Mouse (Mus musculus): ENCODE measurements around the gene Olfr1495. TPM values are rescaled to one million over a fixed set of nuclear protein-coding genes. Genes with fewer than 3 reads are reported as not detected.

Gene Olfr1495
- polyA plus RNA-seq, 1 experiment from 2014 or later = not detected

Other genes with a start within 250 kb of the Olfr1495 start
- not detected in 2 replicates for gene Olfr1480, start 236.7 kb upstream of the Olfr1495 start, polyA plus RNA-seq (2015; fragmentation: Nextera tagmentation; extraction: Ambion mirVana)
- gene Olfr1484, start 181.1 kb upstream of the Olfr1495 start, polyA plus RNA-seq (2015; fragmentation: Nextera tagmentation; extraction: Ambion mirVana) = not detected in 2 replicates
- gene Olfr1487, start 147.2 kb upstream of the Olfr1495 start, polyA plus RNA-seq (2015; fragmentation: Nextera tagmentation; extraction: Ambion mirVana) = not detected in 2 replicates
- not detected in 2 replicates for gene Olfr1489, start 133.0 kb upstream of the Olfr1495 start, polyA plus RNA-seq (2015; fragmentation: Nextera tagmentation; extraction: Ambion mirVana)
- not detected in 2 replicates for gene Olfr1490, start 113.5 kb upstream of the Olfr1495 start, polyA plus RNA-seq (2015; fragmentation: Nextera tagmentation; extraction: Ambion mirVana)
- gene Olfr1491, start 67.3 kb upstream of the Olfr1495 start, polyA plus RNA-seq (2015; fragmentation: Nextera tagmentation; extraction: Ambion mirVana) = not detected in 2 replicates
- gene Olfr1493-ps1, start 41.3 kb upstream of the Olfr1495 start, polyA plus RNA-seq (2015; fragmentation: Nextera tagmentation; extraction: Ambion mirVana) = not detected in 2 replicates
- gene Olfr1494, start 24.9 kb upstream of the Olfr1495 start, polyA plus RNA-seq (2015; fragmentation: Nextera tagmentation; extraction: Ambion mirVana) = not detected in 2 replicates
- not detected in 2 replicates for gene Olfr1496, start 13.3 kb downstream of the Olfr1495 start, polyA plus RNA-seq (2015; fragmentation: Nextera tagmentation; extraction: Ambion mirVana)
- not detected in 2 replicates for gene Olfr1497, start 33.6 kb downstream of the Olfr1495 start, polyA plus RNA-seq (2015; fragmentation: Nextera tagmentation; extraction: Ambion mirVana)
- gene Olfr1499, start 54.8 kb downstream of the Olfr1495 start, polyA plus RNA-seq (2015; fragmentation: Nextera tagmentation; extraction: Ambion mirVana) = not detected in 2 replicates
- gene Olfr1500, start 65.9 kb downstream of the Olfr1495 start, polyA plus RNA-seq (2015; fragmentation: Nextera tagmentation; extraction: Ambion mirVana) = not detected in 2 replicates
- gene Olfr1501, start 86.1 kb downstream of the Olfr1495 start, polyA plus RNA-seq (2015; fragmentation: Nextera tagmentation; extraction: Ambion mirVana) = not detected in 2 replicates
- not detected in 2 replicates for gene Olfr1502, start 97.2 kb downstream of the Olfr1495 start, polyA plus RNA-seq (2015; fragmentation: Nextera tagmentation; extraction: Ambion mirVana)
- gene Olfr1504, start 133.3 kb downstream of the Olfr1495 start, polyA plus RNA-seq (2015; fragmentation: Nextera tagmentation; extraction: Ambion mirVana) = not detected in 2 replicates
- not detected in 2 replicates for gene Olfr1505, start 148.9 kb downstream of the Olfr1495 start, polyA plus RNA-seq (2015; fragmentation: Nextera tagmentation; extraction: Ambion mirVana)